Mouse (Mus musculus) inflammation-experienced regulatory T-cells (primary cell): ENCODE results near the gene Gsc. TPM values are rescaled to one million over a fixed set of nuclear protein-coding genes. Genes with fewer than 3 reads are reported as not detected.

ENCODE experiments used
- polyA plus RNA-seq, 2 experiments: library from polyadenylated mRNA; unstranded; fragments of 100-300 nt; shearing (Covaris generic); gene quantifications; one replicate each; pipeline ENCODE4 v1.2.1; 2017

The Gsc gene
- polyA plus RNA-seq: under 1 TPM in 1 of 2 experiments, not detected in 1; 0.66 TPM

GRCm38 (mm10) chr12:104472601-104473424 is at the start of gene Gsc:
Gsc (minus strand) TSS chr12:104473330.

Other genes starting within 250 kb of the Gsc start
- gene Serpina3g, start 237.1 kb downstream of the Gsc start, polyA plus RNA-seq: 100 to 1,000 TPM in 1 of 2 experiments, 10 to 100 TPM in 1; 77.8 to 368 TPM
- not detected for gene Serpina3i, start 210.2 kb downstream of the Gsc start, polyA plus RNA-seq
- under 1 TPM in 1 of 2 experiments, not detected in 1; 0.82 TPM for gene Serpina3j, start 158.8 kb downstream of the Gsc start, polyA plus RNA-seq
- gene Serpina3k, start 134.8 kb downstream of the Gsc start, polyA plus RNA-seq: not detected
- gene Serpina3m, start 134.8 kb downstream of the Gsc start, polyA plus RNA-seq: not detected
- gene Serpina3n, start 66.6 kb downstream of the Gsc start, polyA plus RNA-seq: not detected